Mouse (Mus musculus) mesoderm, embryonic 11.5 days (tissue): Measurements from ENCODE around the gene Fzd4.
A peak's percentile ranks its signal among the peaks of the same experiment; 100 is the strongest.

Experiments used
- DNase-seq: peaks from one replicate; pipeline ENCODE4 v3.0.0-alpha.2; 2012; ENCODE audit warnings: low read depth, low spot score

Gene Fzd4

GRCm38 (mm10) chr7:89404081-89404733 is at the start of gene Fzd4, which contains the start of gene Tmem135:
Fzd4 (plus strand) TSS chr7:89404355.
Tmem135 (minus strand) TSS chr7:89404222.
- peak; percentile 97 for DNase-seq

GRCm38 (mm10) chr7:89355519-89356255 is 48.5 kb upstream of the Fzd4 start:
- no peak for DNase-seq

GRCm38 (mm10) chr7:89356307-89356706 is 47.8 kb upstream of the Fzd4 start:
- no peak for DNase-seq

GRCm38 (mm10) chr7:89363975-89364374 is 40.2 kb upstream of the Fzd4 start:
- no peak for DNase-seq

GRCm38 (mm10) chr7:89365135-89365880 is 38.8 kb upstream of the Fzd4 start:
- no peak for DNase-seq

GRCm38 (mm10) chr7:89367643-89368042 is 36.5 kb upstream of the Fzd4 start:
- DNase-seq, result no peak

- no peak for DNase-seq
Measured at GRCm38 (mm10) chr7:89370086-89370485, 34.1 kb upstream of the Fzd4 start.

GRCm38 (mm10) chr7:89370917-89371316 is 33.2 kb upstream of the Fzd4 start:
- no peak for DNase-seq

- no peak for DNase-seq
Measured at GRCm38 (mm10) chr7:89371623-89372295, 32.4 kb upstream of the Fzd4 start.

- DNase-seq, result no peak
Measured at GRCm38 (mm10) chr7:89380935-89381705, 23.0 kb upstream of the Fzd4 start.

- DNase-seq, result no peak
Measured at GRCm38 (mm10) chr7:89382892-89383291, 21.3 kb upstream of the Fzd4 start.

- DNase-seq, result no peak
Measured at GRCm38 (mm10) chr7:89388981-89389380, 15.2 kb upstream of the Fzd4 start.

- DNase-seq, result no peak
Measured at GRCm38 (mm10) chr7:89390660-89391059, 13.5 kb upstream of the Fzd4 start.

- no peak for DNase-seq
Measured at GRCm38 (mm10) chr7:89391281-89391680, 12.9 kb upstream of the Fzd4 start.

- no peak for DNase-seq
Measured at GRCm38 (mm10) chr7:89391831-89392230, 12.3 kb upstream of the Fzd4 start.

- DNase-seq, result no peak
Measured at GRCm38 (mm10) chr7:89392388-89392787, 11.8 kb upstream of the Fzd4 start.

- no peak for DNase-seq
Measured at GRCm38 (mm10) chr7:89392825-89393224, 11.3 kb upstream of the Fzd4 start.

- DNase-seq, result no peak
Measured at GRCm38 (mm10) chr7:89395399-89395798, 8.8 kb upstream of the Fzd4 start.

- no peak for DNase-seq
Measured at GRCm38 (mm10) chr7:89396386-89396785, 7.8 kb upstream of the Fzd4 start.

- no peak for DNase-seq
Measured at GRCm38 (mm10) chr7:89397837-89398534, 6.2 kb upstream of the Fzd4 start.
